Mouse (Mus musculus) stomach, postnatal 0 days (tissue): ENCODE measurements around the gene Lclat1.

Experiments
- CTCF ChIP-seq: IDR thresholded peaks from 2 replicates; pipeline ENCODE4 v1.5.1; 2016; ENCODE audit warnings: antibody characterized with exemption, low read depth, mild to moderate bottlenecking, moderate library complexity
- EP300 ChIP-seq: optimal IDR thresholded peaks from 2 replicates; pipeline ENCODE3; 2016; ENCODE audit warnings: antibody characterized with exemption

- TF ChIP-seq CTCF, result no peak
- TF ChIP-seq EP300, result no peak
Measured at GRCm38 (mm10) chr17:73275066-73275465, 167.3 kb downstream of the Lclat1 start.
